Mouse (Mus musculus) C2C12 (cell line): ENCODE data around the gene Scaf11.

ENCODE experiments used
- CEBPB ChIP-seq: IDR thresholded peaks from one replicate; pipeline ENCODE4 v1.6.1; 2011; ENCODE audit warnings: low read depth, mild to moderate bottlenecking, control low read depth, moderate library complexity
- CTCF ChIP-seq: IDR thresholded peaks from one replicate; pipeline ENCODE4 v1.5.1; 2011; ENCODE audit not compliant: control insufficient read depth, insufficient read depth, insufficient read length
- FOSL1 ChIP-seq: IDR thresholded peaks from one replicate; pipeline ENCODE4 v1.8.0; 2011; ENCODE audit warnings: mild to moderate bottlenecking, low read length; ENCODE audit not compliant: poor library complexity, insufficient read depth, severe bottlenecking
- MAX ChIP-seq: IDR thresholded peaks from one replicate; pipeline ENCODE4 v1.6.1; 2011; ENCODE audit warnings: mild to moderate bottlenecking, control low read depth
- MYOD1 ChIP-seq: IDR thresholded peaks from one replicate; pipeline ENCODE4 v1.6.1; 2011; ENCODE audit warnings: low read depth; ENCODE audit not compliant: control insufficient read depth, insufficient read length
- MYOG ChIP-seq: IDR thresholded peaks from one replicate; pipeline ENCODE4 v1.6.1; 2011; ENCODE audit not compliant: control insufficient read depth, insufficient read length; ENCODE audit errors: extremely low read depth
- USF1 ChIP-seq: IDR thresholded peaks from one replicate; pipeline ENCODE4 v1.6.1; 2011; ENCODE audit warnings: low read depth, mild to moderate bottlenecking, control low read depth, moderate library complexity

- TF ChIP-seq MYOG (no peak), USF1 (no peak), CTCF (no peak), CEBPB (no peak), MYOD1 (no peak), MAX (no peak), FOSL1 (no peak)
Observed at GRCm38 (mm10) chr15:96493573-96493972, 32.9 kb upstream of the Scaf11 start.
